Mouse (Mus musculus) heart, adult 2 months (tissue): Measurements from ENCODE around the gene Trem3.

Experiments
- CTCF ChIP-seq: fragments of 200-600 bp; IDR thresholded peaks from 2 replicates; pipeline ENCODE4 v1.8.1; 2022; ENCODE audit warnings: antibody characterized with exemption, mild to moderate bottlenecking, moderate library complexity
- POLR2A ChIP-seq: fragments of 200-500 bp; IDR thresholded peaks from 2 replicates; pipeline ENCODE4 v1.6.1; 2011; ENCODE audit warnings: mild to moderate bottlenecking, low read depth, low read length, control low read depth; ENCODE audit not compliant: insufficient read depth

DNA sequence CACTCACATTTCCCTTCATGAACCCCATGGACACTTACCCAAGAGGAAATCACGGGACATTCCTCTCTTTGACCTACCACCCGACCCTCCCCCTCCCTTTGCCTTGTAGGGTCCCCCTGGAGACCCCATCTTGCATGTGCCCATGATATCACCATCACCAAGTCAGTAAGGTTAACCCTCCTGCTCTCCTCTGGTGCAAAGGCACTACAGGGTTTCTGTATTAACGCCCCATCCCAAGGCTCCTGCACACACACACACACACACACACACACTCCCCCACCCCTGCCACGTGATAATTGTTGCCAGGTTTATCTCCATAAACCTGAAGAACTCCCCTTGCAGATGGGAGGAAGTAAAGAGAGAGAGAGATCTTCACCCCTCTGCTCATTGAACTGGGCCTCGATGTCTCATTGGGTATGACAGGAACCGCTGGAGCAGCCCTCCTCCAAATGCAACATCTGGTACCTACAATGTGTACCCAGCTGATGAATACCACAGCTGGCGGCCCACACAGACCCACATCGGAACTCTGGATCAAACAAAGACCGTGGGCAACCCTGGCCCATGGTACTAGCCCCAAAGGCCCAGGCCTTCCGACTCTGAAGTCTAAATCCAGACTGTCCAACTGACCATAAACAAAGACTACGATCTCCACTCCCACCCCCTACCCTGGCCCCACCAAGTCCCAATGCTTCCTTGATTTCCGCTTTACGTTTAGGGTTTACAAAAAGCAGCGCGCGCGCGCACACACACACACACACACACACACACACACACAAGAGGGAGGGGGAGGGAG is 33.6 kb downstream of the Trem3 start:
- TF ChIP-seq POLR2A (no peak), CTCF (no peak)
